Mouse (Mus musculus): ENCODE measurements around the gene Klhdc4.
A peak's percentile ranks its signal among the peaks of the same experiment; 100 is the strongest.

Klhdc4 gene

DNA sequence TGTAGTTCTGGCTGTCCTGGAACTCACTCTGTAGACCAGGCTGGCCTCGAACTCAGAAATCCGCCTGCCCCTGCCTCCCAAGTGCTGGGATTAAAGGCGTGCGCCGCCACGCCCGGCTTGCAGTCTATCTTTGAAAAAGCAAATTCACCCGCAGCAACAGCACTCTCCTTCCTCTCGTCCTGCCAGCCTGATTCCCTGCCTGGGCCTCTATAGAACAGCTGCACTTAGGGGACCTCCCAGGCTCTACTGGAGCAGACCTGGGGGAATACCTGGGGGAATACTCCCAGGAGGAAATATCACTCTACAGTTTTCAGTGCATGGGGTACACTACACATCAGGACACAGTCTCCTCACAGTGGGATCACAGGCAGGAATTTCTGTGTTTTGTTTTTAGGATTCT, 19.9 kb upstream of the Klhdc4 start:
- DNase-seq (ENCODE audit: low read depth) = no peak

- no peak for DNase-seq (ENCODE audit: low read depth)
Observed at GRCm38 (mm10) chr8:121848495-121848894, 19.1 kb upstream of the Klhdc4 start.

GRCm38 (mm10) chr8:121847987-121848386, 18.6 kb upstream of the Klhdc4 start:
- no peak for DNase-seq (ENCODE audit: low read depth)

- DNase-seq (ENCODE audit: low read depth) = no peak
Observed at GRCm38 (mm10) chr8:121847261-121847822, 18.0 kb upstream of the Klhdc4 start.

GRCm38 (mm10) chr8:121846815-121847214, 17.4 kb upstream of the Klhdc4 start:
- DNase-seq (ENCODE audit: low read depth) = no peak

DNA sequence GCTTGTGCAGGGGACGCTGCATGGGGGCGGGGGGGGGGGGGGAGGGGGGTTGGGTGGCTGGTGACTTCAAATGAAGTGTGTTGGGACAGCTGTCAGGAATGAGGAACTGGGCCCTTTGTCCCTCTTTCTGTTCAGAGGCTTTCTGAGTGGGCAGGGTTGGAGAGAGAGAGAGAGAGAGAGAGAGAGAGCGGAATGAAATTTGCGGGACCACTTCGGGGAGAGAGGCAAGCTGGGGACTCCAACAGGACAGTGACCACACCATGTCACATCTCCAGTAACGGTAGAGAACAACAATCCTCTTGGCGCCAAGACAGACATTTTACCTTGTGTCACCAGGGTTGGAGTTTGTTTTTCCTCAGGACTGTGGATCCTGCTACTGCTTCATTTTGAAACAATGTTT, 15.4 kb upstream of the Klhdc4 start:
- DNase-seq (ENCODE audit: low read depth) = no peak

DNA sequence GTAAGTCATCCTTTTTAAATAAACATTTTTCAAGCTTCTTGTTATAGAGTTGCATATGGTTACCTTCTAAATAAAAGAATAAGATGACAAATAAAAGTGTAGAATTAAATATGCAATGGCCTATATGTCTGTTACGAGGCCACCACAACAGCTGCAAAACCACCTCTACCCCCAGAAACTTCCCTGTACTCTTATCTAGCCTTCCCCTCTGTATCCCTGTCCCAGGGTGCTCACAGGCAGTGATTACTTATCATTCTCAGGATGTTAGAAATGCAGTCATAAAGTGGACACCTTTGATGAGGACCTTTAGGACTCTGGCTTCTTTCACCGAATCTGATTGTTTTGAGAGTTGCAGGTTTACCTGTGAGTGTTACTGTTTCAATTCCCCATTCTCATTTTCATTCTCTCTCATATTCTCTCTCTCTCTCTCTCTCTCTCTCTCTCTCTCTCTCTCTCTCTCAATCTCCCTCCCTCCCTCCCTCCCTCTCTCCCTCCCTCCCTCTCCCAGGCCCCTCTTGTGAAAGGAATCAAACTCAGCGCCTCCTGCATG, 13.9 kb upstream of the Klhdc4 start:
- no peak for DNase-seq (ENCODE audit: low read depth)

GRCm38 (mm10) chr8:121842064-121842955, 12.9 kb upstream of the Klhdc4 start:
- DNase-seq (ENCODE audit: low read depth) = no peak

- no peak for DNase-seq (ENCODE audit: low read depth)
Observed at GRCm38 (mm10) chr8:121841242-121841641, 11.9 kb upstream of the Klhdc4 start.

- DNase-seq (ENCODE audit: low read depth) = peak; percentile 83
Observed at GRCm38 (mm10) chr8:121832503-121832902, 3.1 kb upstream of the Klhdc4 start.

DNA sequence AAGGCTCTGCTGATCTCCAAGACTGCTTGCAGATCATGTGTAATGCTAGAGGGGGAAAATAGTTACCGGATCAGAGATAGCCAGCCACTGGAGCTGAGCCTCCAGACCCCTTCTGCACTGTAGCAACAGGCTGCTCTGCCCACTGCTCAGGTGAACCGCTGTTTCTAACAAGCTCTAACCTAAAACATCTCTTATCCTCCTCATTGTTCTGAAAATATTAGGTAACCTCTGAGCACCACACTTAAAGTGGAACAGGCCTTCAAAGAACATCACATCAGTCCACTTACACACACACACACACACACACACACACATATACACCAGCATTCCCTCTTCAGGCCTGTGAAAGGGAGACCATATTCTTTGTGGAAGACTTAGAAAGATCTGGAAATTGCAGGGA, 2.7 kb upstream of the Klhdc4 start:
- no peak for DNase-seq (ENCODE audit: low read depth)

GRCm38 (mm10) chr8:121829777-121830362, 501 bp upstream of the Klhdc4 start:
- DNase-seq (ENCODE audit: low read depth) = no peak

- DNase-seq (ENCODE audit: low read depth) = no peak
Observed at GRCm38 (mm10) chr8:121828376-121829023, 869 bp downstream of the Klhdc4 start.

GRCm38 (mm10) chr8:121827726-121828125, 1.6 kb downstream of the Klhdc4 start:
- DNase-seq (ENCODE audit: low read depth) = no peak

- DNase-seq (ENCODE audit: low read depth) = no peak
Observed at GRCm38 (mm10) chr8:121821770-121822169, 7.6 kb downstream of the Klhdc4 start.

DNA sequence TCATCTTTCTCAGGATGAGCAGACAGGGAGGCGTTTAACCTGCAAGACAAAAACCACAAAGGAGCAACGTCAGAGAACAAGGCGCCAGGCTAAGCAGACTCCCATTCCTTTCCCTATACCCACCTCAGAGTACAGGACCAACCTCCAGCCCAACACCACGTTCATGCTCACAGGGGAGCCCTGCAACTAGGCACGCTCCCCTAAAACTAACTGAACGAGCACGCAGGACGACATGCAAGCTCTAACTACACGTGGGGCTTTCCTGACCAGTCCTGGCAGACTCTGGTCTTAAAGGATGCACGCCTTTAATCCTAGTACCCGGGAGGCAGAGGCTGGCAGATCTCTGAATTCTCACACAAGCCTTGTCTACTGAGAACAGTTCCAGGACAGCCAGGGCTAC, 8.0 kb downstream of the Klhdc4 start:
- no peak for DNase-seq (ENCODE audit: low read depth)

DNA sequence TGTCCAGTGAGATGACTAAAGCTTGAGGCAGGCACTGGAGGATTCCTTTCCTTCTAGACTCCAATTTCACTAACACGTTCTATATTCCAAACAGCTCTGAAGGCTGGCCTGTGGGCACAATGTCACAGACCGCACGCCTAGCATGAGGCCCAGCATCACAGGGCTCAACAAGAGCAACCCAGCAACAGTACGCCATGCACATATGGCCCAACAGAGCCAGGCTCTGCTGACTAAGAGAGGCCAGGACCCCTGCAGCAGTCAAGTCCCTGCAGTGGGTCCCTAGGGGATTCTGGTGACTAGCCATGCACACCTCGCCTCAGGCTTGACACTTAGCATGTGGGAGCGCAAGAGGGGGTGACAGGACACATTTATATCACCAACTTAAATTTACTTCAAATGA, 8.5 kb downstream of the Klhdc4 start:
- DNase-seq (ENCODE audit: low read depth) = no peak

DNA sequence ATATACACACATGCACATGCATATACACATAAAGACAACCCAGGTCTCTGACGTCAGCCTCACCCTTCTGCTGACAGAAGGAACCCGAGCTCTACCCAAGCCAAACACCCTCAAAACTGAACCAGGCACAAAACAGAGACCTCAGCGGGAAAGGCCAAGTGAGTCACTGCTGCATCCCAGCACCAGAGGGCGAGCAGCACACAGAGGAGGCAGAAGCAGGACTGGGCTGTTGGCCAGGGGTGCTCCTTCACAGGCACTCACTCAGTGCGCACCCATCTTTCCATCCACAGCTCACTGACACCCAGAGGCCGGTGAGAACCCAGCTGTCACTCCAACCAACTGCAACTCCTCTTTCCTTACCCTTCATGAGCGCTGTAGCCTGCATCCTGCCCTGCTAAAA, 11.1 kb downstream of the Klhdc4 start:
- DNase-seq (ENCODE audit: low read depth) = no peak

- no peak for DNase-seq (ENCODE audit: low read depth)
Observed at GRCm38 (mm10) chr8:121811931-121812570, 17.3 kb downstream of the Klhdc4 start.

DNA sequence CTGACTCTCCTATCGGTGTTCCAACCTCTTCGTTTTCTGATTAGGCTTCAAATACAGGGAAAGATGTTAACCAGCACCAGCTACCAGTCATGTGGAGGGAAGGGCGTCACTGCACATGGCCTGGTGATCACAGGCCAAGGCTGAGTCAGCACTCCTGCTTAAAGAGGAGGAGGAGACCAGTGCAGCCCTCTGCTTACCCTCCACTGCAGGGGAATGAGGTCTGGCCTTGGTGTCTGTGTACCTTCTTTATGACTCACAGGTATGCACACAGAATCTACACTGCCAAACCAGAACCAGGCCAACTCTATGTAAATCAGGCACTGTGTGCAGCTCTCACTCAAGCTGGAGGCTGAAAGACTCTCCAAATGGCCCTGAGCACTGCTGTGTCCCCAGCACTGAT, 17.9 kb downstream of the Klhdc4 start:
- no peak for DNase-seq (ENCODE audit: low read depth)

DNA sequence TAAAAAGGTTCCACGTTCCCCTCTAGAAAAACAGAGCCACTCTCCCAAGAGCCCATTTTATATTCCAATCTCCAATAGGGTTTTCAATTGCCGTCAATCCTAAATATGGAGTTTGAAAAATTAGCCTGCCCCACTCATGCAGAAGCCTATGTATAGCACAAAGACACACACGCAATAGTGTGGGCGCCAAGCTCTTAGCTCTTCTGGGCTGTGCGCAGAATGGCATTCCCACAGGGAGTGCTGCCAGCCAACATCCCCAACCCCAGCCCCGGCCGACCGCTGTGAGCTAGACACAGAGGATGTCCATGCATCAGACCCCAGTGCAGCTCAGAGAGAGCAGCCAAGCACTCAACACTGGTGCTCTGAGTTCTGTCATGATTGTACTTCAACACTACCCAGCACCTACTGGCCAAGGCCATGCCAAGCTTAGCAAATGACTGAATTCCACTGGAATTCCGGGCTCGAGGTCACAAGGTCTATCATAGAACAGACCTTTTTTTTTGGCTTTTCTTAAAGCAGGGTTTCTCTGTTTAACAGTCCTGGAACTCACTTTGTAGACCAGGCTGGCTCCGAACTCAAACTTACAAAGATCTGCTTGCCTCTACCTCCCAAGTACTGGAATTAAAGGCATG, 19.7 kb downstream of the Klhdc4 start:
- no peak for DNase-seq (ENCODE audit: low read depth)

DNA sequence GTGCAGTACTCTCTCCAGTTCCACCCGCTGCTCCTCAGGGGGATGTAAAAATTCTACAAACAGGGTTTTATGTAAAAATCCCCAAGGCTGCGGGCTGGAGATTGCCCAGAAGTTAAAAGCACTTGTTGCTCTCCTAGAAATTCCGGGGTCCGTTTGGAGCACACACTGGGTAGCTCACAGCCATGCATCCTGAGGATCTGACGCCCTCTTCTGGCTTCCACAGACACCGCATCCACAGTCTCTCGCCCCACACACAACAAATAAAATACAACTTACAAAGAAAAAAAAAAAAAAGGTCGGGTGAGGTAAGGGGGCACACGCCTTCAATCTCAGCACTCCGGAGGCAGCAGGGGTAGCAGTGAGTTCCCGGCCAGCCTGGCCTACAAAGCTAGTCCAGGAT, 21.3 kb downstream of the Klhdc4 start:
- no peak for DNase-seq (ENCODE audit: low read depth)
